Mouse (Mus musculus): Measurements from ENCODE around the gene Qrich2.
"Not testable (repeated sequence)": the region's sequence is repeated elsewhere in the genome, so short reads cannot be mapped to it uniquely, and the experiment has no call there.

Qrich2 gene

DNA sequence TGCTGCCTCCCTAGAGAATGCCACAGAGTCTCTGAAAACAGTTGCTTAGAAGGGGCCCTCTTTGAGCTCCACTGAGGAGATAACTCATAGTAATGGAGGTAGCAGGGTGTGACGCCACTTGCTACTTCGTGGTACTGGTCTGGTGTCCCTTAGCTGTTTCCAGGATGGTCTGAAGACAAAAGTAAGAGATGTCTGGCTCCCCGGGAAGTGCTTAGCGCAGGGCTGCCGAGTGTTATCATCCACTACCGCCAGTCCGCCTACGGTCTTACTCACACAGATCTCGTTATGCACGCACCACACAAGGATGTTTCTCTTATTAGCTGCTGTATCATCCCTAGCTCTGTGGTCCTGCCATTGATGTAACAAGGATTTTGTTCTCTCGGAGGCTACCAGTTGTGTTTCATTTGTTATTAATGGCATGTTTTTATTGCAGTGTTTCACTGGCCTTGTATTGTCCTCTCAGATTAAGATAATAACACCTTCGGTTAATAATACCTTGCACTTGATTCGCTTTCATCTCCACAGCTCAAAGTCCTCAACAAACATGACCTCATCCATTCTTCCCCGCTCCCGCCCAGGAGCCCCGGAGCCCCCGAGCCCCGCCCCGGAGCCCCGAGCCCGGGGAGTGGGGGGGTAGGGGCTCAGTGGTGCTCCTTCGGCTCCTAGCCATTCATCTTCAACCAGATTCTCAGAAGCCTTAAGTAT is 35.2 kb downstream of the Qrich2 start:
- DNase-seq (ENCODE audit: low read depth in 1 of 2, low spot score in 2 of 2), result no peak

DNA sequence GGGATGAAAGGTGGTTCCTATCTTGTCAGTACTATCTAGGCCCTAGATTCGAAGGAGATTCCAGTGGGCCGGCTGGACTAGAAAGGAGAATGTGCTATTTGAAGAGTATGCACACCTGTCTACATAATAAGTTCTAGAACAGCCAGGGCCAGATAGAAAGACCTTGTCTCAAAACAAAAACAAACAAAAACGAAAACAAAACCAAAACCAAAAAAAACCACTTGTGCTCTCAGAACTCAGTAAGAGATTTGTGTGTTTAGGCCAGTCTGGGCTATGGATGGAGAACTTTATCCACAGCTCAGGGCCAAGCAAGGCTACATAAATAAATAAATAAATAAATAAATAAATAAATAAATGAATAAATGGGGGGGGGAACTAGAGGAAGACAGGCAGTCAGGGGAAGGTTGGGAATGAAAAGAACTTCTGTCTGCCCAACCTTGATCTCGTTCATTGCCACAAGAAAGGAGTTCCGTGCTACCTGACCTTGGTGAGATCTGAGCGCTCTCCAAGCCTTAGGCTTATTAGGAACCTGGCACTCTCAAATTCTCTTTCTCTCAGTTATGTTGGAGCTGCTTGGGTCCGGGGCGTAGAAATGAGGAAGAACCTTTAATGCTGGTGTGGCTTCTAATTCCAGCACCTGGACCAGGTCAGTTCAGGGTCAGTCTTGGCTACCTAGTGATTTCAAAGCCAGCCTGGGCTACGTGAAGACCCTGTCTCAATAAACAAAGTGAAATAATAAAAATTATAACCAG is 36.0 kb downstream of the Qrich2 start:
- no peak for DNase-seq (ENCODE audit: low read depth in 1 of 2, low spot score in 2 of 2)

GRCm38 (mm10) chr11:116428872-116429859 is 36.9 kb downstream of the Qrich2 start:
- no peak for DNase-seq (ENCODE audit: low read depth in 1 of 2, low spot score in 2 of 2)

DNA sequence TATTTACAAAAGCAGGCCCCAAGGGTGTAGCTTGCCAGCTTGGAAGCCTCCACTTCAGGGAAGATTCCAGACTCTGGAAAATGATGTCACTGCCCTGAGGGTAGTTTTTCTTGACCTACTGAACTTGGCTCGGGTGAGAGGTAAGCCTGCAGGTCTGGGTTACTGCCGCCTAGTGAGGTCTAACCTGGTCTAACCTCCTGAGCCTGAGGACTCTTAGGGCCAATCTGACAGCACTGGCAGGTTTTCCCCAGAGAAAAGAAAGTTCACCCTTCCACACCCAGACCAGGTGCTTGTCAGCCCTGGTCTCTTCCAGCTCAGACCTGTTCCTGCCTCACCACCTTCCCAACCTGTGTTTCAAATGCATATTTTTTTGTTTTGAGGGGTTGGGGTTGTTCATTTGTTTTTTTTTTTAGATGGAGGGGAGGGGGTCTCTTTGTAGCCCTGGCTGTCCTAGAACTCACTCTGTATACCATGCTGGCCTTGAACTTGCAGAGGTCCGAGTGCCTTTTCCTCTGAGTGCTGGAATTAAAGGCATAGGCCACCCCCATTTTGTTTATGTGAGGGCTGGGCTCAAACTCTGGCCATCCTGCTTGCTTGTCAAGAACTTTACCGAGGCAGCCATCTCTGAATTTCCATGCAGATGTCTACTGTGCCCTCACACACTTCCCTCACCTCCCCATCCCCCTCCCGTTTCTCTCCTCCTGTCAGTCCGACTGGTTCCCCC is 39.0 kb downstream of the Qrich2 start:
- no peak for DNase-seq (ENCODE audit: low read depth in 1 of 2, low spot score in 2 of 2)

- not testable (repeated sequence) for DNase-seq (ENCODE audit: low read depth in 1 of 2, low spot score in 2 of 2)
These were observed 39.7 kb downstream of the Qrich2 start for GRCm38 (mm10) chr11:116426328-116426727.

- DNase-seq (ENCODE audit: low read depth in 1 of 2, low spot score in 2 of 2), result no peak
These were observed 41.2 kb downstream of the Qrich2 start for GRCm38 (mm10) chr11:116424621-116425407.

DNA sequence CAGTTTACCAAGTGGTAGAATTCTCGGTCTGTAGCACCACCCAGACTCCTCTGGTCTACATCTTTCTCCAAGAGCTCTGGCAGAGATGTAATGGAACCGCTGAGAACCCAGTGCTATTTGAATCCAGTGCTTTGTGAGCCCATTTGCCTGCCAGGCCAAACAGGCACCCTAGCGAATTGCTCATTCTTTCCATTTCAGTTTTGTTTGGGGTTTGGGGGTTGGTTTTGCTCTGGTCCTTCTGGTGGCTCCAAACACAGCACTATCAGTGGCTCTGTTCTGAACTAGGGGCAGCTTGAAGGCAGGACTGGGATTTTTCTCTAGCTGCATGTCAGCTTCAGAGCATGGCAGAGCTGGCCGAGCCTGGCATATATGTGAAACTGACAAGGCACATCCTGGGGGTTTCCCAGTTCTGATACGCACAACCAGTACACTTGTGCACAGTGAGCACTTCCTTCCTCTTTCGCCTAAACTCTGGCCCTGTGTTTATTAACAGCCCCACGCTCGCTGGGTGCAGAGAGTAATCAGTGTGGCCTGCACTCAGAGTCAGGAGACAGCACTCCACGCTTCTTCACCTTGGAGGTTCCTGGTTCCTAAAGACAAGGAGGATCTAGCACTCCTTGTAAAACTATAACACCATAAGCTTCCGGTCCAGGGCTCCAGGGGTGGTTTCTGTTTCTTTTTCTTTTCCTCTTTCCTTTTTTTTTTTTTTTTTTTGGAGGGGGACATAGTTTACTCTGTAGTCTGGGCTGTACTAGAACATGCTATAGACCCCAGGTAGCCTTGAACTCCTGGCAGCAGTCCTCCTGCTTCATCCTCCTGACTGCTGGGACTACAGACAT is 42.0 kb downstream of the Qrich2 start:
- peak; percentile 61 to 79 for DNase-seq (ENCODE audit: low read depth in 1 of 2, low spot score in 2 of 2)

DNA sequence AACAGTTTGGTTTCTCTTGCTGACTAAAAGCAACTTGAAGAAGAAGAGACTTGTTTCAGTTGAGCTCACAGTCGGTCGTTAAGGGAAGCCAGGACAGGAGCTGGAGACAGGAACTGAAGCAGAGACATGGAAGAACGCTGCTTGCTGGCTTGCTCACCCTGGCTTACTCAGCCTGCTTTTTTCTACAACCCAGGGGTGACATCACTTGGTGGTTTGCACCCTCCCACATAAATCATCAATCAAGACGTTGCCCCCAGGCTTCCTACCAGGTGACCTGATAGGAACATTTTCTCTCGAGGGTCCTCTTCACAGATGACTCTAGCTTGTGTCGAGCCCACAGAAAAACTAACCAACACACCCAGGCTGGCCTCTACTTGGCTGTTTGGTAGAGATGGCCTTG is 42.8 kb downstream of the Qrich2 start:
- no peak for DNase-seq (ENCODE audit: low read depth in 1 of 2, low spot score in 2 of 2)

- DNase-seq (ENCODE audit: low read depth in 1 of 2, low spot score in 2 of 2), result no peak
These were observed 43.5 kb downstream of the Qrich2 start for GRCm38 (mm10) chr11:116422562-116422961.

GRCm38 (mm10) chr11:116421102-116421501 is 44.9 kb downstream of the Qrich2 start:
- DNase-seq (ENCODE audit: low read depth in 1 of 2, low spot score in 2 of 2), result no peak

GRCm38 (mm10) chr11:116418841-116419462 is 47.1 kb downstream of the Qrich2 start:
- DNase-seq (ENCODE audit: low read depth in 1 of 2, low spot score in 2 of 2), result no peak

DNA sequence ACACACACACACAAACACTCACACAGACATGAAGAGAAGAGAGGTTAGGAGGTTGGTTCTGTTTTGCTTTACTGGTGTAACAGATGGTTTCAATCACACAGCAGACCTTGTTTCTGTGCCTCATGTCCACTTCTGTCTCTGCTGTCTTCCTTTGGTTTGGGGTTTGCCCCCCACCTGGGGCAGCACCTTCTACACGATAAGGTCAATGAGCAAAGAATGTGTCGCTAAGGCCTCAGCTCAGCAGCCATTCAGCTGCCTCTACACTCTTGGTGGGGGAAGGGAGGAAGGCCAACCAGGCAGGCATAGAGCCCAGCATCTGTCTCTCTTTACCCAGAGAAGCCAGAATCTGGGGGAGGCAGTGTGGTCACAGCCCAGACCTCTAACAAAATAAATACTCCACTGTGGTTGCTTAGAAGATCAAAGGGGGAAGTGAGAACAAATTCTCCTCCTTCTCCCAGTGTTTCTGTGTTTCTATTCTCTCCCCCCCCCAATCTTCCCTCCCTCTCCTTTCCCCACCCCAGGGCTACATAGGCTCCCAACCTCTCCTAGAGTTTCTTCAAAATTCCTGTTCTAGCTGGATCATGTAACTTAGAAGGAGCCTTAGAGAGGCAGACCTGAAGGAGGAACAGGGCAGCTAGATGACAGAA is 47.7 kb downstream of the Qrich2 start:
- no peak for DNase-seq (ENCODE audit: low read depth in 1 of 2, low spot score in 2 of 2)

DNA sequence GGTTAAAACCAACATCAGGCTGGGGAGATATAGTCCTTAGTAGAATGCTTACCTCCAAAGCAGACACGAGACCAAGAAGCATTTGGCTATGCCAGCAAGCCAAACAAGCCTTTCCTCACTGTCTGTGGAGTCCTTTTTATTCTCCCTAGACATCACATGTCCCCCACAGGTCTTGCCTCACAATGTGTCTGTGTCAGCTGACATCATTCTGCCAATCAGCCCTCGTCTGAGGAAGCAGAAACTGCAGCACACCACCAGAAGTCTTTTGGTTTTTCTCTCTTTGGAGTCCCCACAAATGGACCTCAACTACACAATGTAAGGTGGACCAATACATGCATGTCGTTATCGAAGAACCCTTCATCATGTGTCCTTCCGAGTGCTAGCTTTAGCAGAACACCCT is 49.0 kb downstream of the Qrich2 start:
- DNase-seq (ENCODE audit: low read depth in 1 of 2, low spot score in 2 of 2), result no peak

GRCm38 (mm10) chr11:116416196-116416943 is 49.7 kb downstream of the Qrich2 start:
- DNase-seq (ENCODE audit: low read depth in 1 of 2, low spot score in 2 of 2), result no peak

DNA sequence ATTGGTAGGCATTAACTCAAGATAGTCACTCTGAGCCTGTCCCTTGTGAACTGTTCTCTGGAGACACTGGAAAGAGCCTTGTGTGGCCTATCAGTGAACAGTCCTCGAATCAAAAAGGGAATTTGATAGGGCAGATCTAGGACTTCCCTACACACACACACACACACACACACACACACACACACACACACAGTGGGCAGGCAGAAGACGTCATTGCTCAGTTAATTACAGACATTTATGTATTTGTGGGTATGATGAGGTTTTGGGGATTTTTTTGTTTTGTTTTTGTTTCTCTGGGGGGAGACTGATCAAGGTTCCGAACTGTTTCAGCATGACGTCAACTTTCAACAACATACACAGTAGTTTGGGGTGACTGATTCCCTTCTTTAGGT is 52.4 kb downstream of the Qrich2 start:
- no peak for DNase-seq (ENCODE audit: low read depth in 1 of 2, low spot score in 2 of 2)

DNA sequence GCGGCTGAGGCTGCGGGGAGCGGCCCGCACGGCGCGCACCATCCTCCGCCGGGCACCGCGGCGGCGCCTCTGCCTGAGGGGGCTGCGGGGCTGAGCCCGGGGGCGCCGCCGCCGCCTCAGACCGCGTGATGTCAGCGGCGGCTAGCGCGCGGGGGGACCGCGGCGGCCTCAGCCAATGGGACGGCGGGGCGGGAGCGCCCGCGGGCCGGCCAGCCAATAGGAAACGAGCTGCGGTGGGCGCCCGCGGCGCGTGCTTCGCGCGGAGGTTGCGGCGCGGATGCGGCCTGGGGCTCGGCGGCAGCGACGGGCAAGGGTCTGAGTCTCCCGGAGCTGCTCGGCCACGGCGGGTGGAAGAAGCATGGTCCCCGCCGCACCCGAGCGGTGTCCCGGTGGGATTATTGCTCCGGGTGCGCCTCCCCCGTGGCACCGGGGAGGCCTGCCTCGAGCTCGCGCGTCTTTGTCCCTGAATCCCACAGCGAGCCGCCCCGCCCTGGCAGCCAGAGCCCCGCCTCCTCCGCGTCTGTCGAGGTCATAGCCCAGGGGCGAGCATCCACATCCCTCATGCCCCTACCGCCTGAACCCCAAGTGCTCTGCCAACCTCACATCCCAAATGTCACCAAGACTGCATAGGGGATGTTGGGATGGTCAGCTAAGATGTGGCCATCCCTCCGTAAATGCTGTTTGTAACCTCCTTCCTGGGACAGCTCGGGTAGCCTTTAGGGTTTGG is 53.0 kb downstream of the Qrich2 start, which contains the start of gene Rnf157:
Gene Rnf157, minus strand, starts transcription at position 129 of the 727 bp plus-strand sequence.
- DNase-seq (ENCODE audit: low read depth in 1 of 2, low spot score in 2 of 2), result peak in 1 of 2 experiments; percentile 56
